Mouse (Mus musculus) spleen, embryonic (tissue): ENCODE results near the gene Camta1.

Source experiments
- CTCF ChIA-PET: fragments of 350-600 bp; sonication (Branson Sonifier 250); formaldehyde crosslinking; loops from one replicate; lab custom pipeline; 2022; lab: Charles Lee

The Camta1 gene

DNA sequence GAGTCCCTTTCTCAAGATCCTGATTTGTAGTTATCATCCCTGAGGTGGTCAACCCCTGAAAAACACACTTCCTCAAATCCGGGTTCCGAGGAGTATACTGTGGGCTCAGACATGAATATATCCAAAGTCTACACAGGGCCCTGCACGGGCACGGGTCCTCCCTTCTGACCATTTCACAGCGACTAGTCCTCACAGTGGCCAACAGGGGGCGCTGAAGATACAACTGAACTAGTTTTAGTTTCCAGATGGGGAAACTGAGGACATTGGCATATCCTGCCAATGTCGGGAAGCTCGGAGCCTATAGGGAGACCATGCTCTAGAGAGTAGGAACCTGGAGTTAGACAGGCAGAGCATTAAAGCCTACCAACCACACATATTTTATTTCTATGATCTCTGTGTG lies 530.7 kb downstream of the Camta1 start:
- CTCF ChIA-PET = no interaction called here

DNA sequence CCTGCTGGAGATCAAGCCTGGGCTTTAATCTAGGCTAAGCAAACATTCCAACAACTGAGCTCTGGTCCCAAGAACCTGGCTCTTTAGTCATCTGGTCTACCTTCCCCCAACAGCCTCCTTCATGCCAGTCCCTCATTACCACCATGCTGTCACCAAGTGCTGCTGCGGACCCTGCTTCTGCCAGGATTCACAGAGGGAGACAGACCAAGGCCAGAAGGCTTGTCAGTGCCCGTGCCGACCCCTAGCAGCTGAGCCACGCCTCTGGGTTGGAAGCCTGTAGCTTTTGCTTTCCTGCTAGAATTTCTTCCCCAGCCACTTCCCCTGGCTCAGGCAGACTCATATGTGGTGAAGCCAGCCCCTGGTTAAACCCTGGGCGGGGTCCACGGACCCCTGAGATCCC lies 533.6 kb downstream of the Camta1 start:
- CTCF ChIA-PET = no interaction called here

DNA sequence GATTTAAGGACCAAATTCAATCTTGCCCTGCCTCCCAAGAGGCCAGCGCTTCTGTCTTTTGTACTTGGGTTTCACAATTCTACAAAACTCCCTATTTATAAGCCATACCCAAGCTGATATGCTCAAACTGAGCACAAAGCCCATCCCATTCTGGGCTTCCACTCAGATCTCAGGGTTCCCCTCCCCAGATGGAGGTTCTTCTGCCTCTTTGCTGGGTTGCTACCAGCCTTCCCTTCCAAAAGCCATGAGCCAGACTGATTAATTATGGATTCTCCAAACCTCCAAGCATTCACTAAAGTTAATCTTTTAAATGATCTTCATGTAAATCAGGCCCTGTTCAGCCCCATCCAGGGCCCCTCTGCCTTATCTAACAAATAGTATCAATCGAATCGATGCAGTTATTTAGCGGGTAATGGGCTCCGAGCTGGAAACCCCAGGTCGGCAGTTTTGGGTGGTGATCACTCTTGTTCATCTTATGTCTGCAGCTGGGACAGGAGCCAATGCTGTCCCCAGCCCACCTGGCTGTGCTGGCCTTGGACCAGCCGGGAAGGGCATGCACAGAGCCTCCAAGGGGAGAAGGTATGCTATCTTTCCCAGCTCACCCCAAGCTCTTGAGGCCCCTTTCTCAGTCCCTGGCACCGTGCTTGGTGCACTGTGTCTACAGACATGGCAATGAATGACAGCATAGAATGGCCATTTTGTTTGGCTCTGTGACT lies 534.5 kb downstream of the Camta1 start:
- CTCF ChIA-PET = no interaction called here

DNA sequence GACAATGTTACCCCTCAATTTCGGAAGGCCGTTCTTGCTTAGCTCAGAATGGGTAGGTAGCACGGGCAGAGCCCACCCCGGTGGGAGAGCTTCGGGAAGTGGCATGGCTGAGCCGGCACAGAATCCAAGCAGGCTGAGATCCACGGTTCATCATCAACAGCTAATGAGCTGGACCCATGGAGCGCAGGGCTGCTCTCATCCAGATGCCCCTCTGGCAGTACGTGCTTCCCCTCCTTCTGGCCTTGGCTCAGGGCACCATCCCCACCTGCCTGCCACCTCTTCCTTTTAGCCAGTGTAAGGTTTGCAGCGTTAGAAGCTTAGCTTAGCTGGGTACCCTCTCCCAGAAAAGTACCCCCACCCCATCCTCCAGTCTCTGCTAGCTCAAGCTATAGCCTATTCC lies 545.2 kb downstream of the Camta1 start:
- CTCF ChIA-PET = no interaction called here

DNA sequence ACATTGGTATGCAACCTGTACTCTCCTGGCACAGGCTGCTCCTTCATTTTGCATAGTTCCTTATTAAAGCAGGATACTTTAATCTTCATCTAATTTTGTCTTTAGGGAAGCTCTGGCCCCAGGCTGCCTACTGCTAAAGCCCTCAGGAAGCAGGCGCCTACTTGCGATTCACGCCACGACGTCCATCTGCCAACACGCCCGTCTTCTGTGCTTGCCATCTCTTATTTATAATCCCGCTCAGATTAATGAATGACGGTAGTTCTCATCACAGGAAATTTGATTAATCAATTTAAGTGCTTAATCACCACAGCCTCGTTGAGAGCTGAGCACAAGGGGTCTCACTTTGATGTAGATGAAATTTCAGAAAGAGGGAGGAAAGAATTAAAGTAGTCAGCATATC lies 546.0 kb downstream of the Camta1 start:
- CTCF ChIA-PET = no interaction called here

DNA sequence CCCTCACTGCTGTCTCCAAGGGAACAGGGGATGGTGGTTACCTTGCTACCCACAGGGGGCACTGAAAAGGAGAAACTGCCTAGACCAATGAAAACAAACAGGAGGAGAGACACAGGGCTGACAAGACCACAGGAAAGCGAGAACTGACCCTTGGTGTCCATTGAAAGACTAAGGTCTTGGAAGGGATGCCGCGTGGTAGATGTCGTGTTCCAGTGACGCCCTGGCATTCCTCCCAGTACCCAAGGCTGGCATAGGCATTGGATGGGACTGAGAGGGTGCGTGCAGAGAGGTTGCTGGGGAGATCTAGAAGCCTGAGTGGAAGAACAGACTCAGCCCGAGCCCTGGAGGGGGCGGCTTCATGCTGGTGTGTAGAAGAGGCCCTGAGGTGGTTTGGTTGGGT lies 550.9 kb downstream of the Camta1 start:
- CTCF ChIA-PET = no interaction called here

DNA sequence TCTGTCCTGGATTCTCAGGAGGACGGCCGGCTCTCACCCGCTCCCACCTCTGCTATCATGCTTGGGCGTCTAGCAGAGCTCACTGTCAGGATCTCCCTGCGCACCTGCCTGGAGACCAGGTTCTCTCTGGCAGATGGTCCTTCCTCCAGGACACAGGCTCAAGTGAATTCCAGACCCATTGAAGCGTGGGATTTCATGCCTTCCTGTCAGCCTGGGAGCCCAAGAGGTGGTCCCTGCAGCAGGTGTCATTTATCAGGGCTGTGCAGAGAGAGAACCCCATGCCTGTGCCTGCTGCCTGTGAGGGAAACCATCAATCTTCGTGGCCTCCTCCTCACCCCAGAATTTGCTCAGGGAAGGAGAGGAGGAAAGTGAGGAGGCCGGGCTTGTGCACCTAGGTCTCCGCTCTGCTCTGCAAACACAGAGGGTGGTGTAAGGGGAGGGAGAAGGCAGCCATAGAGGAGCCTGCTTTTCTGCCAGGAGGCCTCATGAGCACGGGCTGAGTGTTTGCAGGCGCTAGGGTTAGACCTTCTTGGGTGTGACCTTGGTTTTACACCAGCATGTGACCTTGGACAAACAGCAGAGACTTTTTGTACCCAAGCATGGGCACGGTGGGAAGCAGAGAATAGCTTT lies 551.5 kb downstream of the Camta1 start:
- CTCF ChIA-PET = no interaction called here

DNA sequence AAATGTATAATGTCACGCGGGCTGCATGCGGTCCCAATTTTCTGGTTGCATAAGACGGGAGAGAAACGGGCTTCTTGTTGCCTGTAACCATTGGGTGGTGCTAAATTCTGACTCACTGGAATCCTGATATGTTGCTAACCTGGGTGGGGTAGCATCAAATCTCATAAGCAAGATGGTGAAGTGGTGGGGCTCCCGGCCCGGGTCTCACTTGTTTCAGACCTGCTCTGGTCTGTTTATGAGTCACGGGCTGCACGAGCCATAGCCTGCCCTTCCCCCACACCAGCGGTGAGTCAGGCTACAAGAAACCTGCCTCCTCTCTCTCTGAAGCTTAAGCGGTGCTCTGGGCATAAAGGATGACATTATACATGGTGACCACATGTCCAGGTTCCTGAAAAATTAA lies 554.8 kb downstream of the Camta1 start:
- CTCF ChIA-PET = no interaction called here

DNA sequence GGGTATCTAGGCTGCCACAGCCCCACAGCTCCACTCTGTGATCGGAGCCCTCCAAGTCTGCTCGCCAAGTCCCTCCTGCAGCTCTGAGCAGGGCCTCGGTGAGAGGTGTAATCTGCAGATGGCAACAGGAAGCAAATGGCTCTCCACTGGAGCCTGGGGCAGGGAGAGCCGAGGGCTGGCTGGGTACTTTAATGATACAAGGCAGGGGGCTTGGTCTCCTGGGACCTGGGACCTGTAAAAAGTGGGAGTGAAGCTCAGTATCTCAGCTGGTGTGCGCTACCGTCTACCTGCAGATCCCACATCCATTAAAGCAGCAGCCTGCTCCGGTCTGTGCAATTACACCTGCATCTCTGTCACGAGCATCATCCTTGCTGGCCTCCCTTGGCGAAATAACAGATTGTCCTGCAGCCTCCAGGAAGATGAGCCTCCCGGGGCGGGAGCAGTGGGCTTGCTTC lies 555.3 kb downstream of the Camta1 start:
- CTCF ChIA-PET = no interaction called here

DNA sequence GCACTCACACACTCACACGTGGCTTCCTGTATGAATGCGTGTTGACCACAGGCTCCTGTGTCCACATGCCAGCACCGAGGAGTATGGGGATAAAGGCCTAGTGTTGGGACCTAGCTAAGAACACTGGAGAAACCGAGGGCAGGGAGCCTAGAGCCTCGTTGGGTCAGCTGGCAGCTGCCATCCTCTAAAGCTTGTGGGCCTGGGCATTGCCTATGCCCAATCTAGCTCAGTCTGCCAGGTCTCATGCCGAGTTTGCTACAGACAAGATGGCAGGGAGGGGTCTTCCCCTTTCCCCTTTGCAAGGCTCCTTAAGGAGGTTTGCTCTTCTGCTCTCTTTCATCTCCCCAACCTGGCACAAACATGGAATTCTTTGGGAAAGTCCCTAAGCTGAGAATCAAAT lies 555.9 kb downstream of the Camta1 start:
- CTCF ChIA-PET = no interaction called here

DNA sequence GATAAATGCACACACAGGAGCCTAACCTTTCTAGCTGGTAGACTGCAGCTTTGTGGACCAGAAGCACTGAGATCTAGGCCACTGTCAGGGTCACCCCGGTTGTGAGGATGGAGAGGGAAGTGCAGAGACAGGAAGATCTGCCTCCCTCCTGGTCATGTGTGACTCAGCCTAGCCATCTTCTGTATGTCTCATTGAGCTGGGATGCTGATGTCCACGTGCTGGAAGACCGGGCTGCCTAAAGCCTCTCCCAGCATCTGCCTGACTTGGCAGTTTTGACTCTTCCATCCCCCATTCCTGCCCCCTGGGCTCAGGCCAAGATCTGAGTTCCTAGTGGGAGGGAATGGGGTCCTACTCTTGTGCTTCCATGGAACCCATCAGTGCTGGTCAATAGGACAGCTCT lies 557.7 kb downstream of the Camta1 start:
- CTCF ChIA-PET = no interaction called here

DNA sequence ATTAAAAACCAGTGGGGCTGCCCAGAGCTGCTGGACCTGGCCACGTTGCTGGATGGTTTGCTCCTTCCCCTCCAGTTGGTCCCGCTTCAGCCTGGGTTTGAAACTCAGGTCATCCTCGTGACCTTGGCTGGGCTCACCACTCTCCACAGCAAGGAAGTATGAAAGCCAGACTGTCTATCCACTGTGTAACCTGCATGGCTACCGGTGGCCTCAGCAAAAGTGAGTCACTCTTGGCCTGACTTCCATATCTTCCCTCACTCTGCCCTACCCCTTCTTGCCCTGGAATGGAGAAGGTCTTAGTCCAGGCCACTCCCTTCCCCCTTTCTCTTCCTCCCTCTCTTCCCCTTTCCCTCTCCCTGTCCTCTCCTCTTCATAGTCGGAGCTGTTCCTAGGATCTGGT lies 558.2 kb downstream of the Camta1 start:
- CTCF ChIA-PET = no interaction called here

DNA sequence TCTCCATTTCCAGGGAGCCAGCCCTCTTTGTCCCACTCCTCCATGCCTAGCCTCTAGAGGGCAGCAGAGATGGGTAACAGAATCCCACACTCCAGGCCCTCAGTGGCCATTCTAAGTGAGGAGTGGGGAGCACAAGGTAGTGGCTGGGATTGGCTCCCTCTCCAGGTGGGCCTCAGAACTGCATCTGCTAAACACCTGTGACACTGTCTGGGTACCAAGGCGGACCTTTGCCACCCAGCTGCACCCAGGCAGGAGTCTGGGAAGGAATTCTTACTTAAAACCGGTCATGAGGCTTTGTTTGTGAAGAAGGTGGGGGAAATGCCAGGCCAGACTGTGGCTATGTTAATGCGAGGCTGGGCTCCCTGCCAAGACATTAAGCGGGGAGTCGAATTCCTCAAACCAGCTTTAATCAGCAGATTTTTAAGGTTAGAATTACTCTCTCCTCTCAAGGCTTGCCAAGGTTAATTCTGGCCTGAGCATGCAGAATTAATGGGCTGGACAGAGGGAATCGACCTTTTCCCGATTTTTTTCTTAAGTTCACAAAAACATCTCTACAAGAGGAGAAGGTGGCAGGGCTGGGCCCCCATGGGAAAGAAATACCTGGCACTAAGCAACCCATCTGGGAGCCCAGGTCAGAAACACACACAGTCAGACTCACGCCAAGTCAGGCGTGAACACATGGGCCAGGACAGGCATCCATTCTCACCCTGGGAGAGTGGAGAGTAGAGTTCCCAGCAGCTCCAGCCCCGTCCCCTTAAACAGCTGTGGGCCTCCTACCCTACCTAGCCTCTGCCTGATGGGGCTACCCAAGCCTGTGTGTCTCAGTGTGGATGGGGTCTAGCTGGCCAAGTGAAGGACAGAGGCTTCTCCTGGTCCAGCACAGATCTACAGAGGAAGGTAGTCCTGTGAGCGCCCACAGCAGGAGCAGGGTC lies 559.2 kb downstream of the Camta1 start:
- CTCF ChIA-PET = no interaction called here

DNA sequence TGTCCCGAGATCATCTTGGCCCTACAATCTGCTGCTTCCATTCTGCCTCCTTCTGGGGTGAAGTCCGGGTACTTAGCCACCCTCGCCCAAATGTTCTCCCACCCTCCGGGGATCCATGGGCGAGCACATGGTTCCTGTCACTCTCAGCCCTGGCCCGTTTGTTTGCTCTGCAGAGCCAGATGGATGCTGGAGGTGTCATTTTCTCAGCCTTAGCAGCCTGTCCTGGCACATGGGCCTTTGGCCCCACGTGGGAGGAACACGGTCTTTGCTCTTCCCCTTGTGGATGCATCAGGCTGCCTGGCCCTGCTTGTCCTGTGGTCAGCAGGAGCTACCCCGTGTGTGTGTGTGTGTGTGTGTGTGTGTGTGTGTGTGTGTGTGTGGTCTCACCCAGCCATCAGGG lies 560.3 kb downstream of the Camta1 start:
- CTCF ChIA-PET = no interaction called here

DNA sequence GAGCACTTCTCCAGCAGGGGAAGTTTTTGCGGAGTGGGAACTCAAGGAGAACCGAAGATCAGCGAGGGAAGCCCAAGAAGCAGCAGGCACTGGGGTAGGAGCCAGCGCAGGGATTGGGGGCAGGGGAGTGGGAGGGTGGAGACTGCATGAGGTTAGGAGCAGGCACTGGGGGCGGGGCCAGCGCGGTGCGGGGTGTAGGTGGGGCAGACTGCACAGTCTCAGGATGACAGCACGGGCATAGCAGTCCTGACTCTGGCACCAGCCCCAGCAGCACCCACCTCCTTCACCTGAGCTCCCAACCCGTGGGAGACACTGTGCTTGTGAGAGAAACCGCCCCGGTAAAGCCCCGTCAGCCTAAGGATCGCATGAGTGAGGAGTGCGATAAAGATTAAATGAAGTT lies 561.0 kb downstream of the Camta1 start:
- CTCF ChIA-PET = no interaction called here

DNA sequence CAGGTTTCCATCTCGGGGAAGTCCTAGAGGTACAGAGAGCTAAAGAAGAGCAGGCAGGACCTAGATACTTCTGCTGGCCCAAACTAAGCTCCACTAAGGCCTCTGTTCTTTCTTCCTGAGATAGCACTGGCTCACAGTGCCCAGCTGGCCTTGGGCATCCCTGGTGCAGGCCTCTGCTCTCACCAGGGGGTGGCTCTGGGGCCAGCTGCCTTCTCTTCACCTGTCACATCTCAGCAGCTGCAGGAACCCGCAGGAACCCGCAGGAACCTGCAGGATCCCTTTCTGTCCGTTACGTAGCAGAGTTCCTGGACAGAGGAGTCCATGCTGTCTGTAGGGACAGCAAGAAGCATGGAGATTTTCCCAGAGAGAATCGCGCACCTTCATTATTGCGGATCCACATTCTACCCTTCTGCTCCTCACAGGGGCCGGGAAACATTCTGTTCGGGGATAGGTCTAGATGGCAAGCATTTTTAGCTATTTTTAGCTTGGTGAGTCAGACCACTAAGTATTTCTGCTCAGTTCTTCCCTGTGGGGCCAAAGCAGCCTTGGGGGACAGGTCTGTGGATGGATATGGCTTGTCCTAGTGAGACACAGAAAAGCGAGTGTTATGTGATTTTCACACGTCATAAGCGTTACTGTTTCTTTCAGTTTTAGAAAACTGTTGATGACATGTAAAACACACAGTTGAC lies 566.0 kb downstream of the Camta1 start:
- CTCF ChIA-PET = no interaction called here

DNA sequence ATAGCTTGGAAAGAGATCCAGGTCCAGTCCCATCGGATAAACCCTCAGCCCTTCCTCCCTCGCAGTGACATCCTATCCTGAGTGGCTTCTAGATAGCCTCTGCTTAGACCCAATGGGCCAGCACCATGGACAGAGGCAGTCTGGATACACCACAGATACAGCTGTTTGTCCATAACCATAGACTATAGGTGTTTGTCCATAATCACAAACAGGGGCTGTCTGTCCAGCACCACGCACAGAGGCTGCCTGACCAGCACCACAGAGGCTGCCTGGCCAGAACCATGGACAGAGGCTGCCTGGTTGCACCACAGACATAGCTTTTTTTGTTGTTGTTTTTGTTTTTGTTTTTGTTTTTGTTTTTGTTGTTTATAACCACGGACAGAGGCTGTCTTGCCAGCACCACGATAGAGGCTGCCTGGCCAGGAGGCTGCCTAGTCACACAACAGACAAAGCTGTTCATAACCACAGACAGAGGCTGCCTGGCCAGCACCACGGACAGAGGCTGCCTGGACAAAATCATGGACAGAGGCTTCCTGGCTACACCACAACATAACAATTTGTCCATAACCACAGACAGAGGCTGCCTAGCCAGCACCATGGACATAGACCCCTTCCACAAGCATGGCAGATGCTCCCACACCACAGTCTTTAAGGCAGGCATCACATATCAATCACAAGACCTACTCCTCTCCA lies 572.6 kb downstream of the Camta1 start:
- CTCF ChIA-PET = no interaction called here

DNA sequence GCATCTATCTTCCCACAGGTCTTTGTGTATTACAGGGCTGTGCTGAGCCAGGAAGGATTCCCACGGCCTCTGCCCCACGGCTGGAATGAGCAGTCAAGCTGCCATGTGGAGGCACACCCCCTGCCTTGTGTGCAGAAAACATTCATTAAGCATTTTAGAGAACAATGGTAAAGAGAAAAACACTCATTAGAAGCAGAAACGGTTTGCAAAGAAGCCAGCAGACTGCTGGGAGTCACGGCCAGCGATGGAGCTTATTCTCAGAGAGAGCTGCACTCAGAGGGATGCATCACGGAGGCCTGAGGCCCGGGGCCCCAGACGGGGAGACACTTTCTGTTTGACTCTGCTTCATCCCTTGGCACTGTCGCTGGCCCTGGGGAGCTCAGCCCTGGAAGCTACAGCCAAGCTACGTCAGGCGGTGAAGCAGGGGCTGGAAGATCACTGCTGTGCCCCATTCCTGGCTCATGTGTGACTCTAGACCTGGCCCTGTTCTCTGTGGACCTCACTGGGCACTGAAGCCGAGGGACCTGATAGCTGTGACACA lies 575.7 kb downstream of the Camta1 start:
- CTCF ChIA-PET = no interaction called here

DNA sequence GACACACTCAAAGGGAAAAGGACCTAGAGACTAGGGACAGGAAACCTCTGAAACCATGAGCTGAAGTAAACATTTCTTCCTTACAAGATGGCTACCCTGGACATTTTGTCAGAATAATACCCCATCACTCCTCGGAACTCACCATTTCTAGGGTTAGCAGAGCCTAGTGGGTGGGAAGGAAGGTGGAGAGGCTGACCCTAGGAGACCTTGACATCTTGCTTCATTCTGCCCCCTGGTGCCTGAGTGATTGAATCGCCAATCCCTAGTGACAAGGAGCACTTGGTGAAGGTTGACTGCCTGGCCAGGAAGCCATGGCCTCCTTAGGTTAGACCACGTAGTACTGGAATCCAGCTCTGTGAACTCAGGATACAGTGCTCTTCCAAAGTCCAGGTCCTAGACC lies 576.2 kb downstream of the Camta1 start:
- CTCF ChIA-PET = no interaction called here

DNA sequence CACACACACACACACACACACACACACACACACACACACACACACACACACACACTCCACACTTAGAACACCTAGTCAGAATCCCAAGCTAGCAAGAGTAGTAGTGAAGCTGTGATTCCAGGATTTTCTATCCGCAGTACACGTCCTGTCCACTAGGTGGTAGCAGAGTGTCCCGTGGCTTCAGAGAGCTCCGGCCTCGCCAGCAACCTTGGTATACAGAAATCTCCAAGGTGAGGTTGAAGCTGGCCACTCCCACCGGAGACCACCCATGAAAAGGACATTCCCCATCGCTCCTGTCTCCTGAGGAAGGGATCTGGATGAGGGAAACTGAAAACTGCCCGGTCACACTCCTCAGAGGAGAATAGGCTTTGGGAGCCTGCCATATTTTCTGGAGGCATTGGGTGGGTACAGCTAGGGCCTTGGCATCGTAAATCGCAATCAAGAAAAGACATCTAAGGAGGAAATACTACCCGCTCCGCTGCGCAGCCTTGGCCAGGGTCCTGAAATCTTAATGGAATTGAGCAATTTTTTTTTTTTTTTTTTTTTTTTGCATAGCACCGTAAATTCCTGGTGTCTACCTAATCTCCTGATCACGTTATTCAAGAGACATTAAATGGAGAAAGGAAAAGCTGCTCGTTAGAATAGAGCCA lies 578.5 kb downstream of the Camta1 start:
- CTCF ChIA-PET = interaction anchor here (0.7 kb wide), 1 partner anchor 569 kb away, joined by 8 read pairs; no protein-coding TSS in a partner anchor

DNA sequence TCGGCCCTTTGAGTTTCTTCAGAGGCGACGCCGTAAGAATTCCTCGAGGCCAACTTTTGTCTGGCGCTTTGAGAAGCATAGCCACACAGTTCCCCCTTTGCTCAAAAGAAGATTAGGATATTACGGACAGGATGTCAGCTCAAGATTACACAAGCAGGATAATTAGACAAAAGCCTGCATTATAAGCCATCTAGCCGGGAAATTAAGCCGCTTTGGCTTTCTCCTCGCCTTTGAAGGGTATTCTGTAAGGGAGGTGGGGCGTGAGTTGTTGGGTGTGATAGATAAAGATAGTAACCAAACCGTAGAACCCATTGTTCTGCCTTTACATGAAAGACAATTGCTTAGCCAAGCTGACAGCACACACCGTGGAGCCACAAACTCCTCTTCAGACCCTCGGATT lies 579.6 kb downstream of the Camta1 start:
- CTCF ChIA-PET = no interaction called here
